Mouse (Mus musculus) heart, embryonic 16.5 days (tissue): Measurements from ENCODE around the gene Zdhhc6. TPM values are rescaled to one million over a fixed set of nuclear protein-coding genes. Genes with fewer than 3 reads are reported as not detected.

Experiments
- ATAC-seq: fragments of 200-750 bp; cut with Nextera tagmentation; replicated peaks from 2 replicates; pipeline ENCODE4 v1.8.0; 2017; ENCODE audit warnings: moderate number of reproducible peaks; ENCODE audit not compliant: insufficient read depth, low FRiP score; ENCODE audit errors: extremely low read depth
- H3K27ac ChIP-seq: fragments of 300-500 bp; sonication (generic); 2 replicates; pipeline ENCODE4 v1.5.1; 2014; ENCODE audit warnings: mild to moderate bottlenecking, low read length, control low read depth, moderate library complexity
- H3K27me3 ChIP-seq: fragments of 300-500 bp; sonication (generic); 2 replicates; pipeline ENCODE4 v1.6.1; 2014; ENCODE audit warnings: low read length, mixed read lengths; ENCODE audit not compliant: control insufficient read depth, insufficient read depth
- H3K36me3 ChIP-seq: fragments of 300-500 bp; sonication (generic); 2 replicates; pipeline ENCODE4 v1.6.1; 2014; ENCODE audit not compliant: control insufficient read depth, insufficient read depth
- H3K4me1 ChIP-seq: fragments of 300-500 bp; sonication (generic); 2 replicates; pipeline ENCODE4 v1.6.1; 2014; ENCODE audit warnings: low read length, mixed read lengths; ENCODE audit not compliant: control insufficient read depth, insufficient read depth
- H3K4me2 ChIP-seq: fragments of 300-500 bp; sonication (generic); 2 replicates; pipeline ENCODE4 v1.6.1; 2014; ENCODE audit warnings: low read depth, mild to moderate bottlenecking, control low read depth, low read length
- H3K4me3 ChIP-seq: fragments of 300-500 bp; sonication (generic); 2 replicates; pipeline ENCODE4 v1.5.1; 2014; ENCODE audit warnings: mild to moderate bottlenecking, control low read depth, low read length
- H3K9ac ChIP-seq: fragments of 300-500 bp; sonication (generic); 2 replicates; pipeline ENCODE4 v1.6.1; 2014; ENCODE audit warnings: low read length, control low read depth
- H3K9me3 ChIP-seq: fragments of 300-500 bp; sonication (generic); replicated peaks from 2 replicates; pipeline ENCODE4 v1.6.1; 2016; ENCODE audit warnings: low read length; ENCODE audit not compliant: control insufficient read depth
- WGBS: fragments of 180-500 bp; shearing (Covaris S2); extraction: QIAGEN DNeasy Blood & Tissue Kit; methylation state at CpG from one replicate; pipeline ENCODE4 v1.1.7; 2014; 5-methylcytosine and 5-hydroxymethylcytosine counted together
- polyA plus RNA-seq: library from polyadenylated mRNA; unstranded; fragments of >200 nt; fragmentation: Nextera tagmentation; extraction: Ambion mirVana; gene quantifications from 2 replicates; pipeline ENCODE4 v1.2.1, GENCODE M21; 2015

Gene Zdhhc6
- polyA plus RNA-seq, 1 experiment from 2014 or later = 73.9 TPM

- no peaks in the 10 kb centered on the region for H3K9me3 ChIP-seq
- no peak overlapping the region for H3K27ac ChIP-seq
- no peak overlapping the region for H3K4me3 ChIP-seq
- no peaks in the 10 kb centered on the region for H3K4me1 ChIP-seq
- WGBS = 58% methylated on average over 3 of the region's 3 CpGs
- peaks cover 23% of the 10 kb centered on the region for H3K36me3 ChIP-seq
- no peak for ATAC-seq
- no peak overlapping the region for H3K9ac ChIP-seq
- H3K27me3 ChIP-seq = no peaks in the 10 kb centered on the region
- H3K4me2 ChIP-seq = no peak overlapping the region
These were observed 39.1 kb downstream of the Zdhhc6 start for GRCm38 (mm10) chr19:55276770-55277169.

DNA sequence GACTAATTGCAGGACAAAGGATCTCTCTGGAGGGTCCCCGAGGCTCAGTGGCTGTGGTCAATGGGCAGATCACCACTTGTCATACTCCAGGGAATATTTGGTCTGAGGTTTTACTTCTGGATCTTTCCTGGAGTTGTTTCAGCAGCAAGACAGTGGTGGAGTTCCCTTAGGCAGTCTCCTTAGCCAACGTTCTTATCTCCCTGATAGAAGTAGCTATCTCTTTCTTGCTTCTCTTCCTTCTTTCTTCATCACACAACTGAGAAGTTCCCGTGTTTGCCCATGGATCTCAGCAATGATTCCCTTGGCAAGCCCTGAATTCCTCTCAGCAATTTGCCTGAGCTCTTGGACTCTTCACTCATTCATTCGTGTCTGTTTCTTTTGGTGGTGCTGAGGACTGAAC lies 39.7 kb downstream of the Zdhhc6 start:
- Histone ChIP-seq H3K9ac (no peak overlapping the region), H3K36me3 (peaks cover 21% of the 10 kb centered on the region), H3K4me1 (peaks cover 4% of the 10 kb centered on the region), H3K27me3 (no peaks in the 10 kb centered on the region), H3K4me3 (no peak overlapping the region), H3K4me2 (no peak overlapping the region), H3K27ac (no peak overlapping the region), H3K9me3 (no peaks in the 10 kb centered on the region)
- no peak for ATAC-seq
- 57% methylated on average over 4 of the region's 4 CpGs for WGBS

DNA sequence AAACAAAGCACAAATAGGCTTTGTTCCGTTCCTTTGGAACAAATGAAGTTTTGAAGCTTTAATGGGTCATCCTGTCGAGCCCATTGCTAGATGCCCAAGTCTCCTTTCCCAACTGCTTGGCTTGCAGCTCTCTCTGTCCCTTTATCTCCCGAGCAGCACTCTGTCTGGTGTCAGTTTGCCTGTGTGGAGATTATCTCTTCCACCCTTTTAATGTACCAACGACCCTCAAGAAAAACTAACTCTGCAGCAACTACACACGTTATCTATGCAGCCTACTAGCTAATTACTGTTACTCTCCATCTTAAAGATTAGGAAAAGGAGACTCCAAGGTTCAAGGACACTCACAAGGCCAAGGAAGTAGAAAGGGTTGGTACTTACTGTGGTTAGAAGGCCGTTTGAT lies 42.5 kb downstream of the Zdhhc6 start:
- H3K4me3 ChIP-seq = no peak overlapping the region
- WGBS = 59% methylated on average over 6 of the region's 6 CpGs

DNA sequence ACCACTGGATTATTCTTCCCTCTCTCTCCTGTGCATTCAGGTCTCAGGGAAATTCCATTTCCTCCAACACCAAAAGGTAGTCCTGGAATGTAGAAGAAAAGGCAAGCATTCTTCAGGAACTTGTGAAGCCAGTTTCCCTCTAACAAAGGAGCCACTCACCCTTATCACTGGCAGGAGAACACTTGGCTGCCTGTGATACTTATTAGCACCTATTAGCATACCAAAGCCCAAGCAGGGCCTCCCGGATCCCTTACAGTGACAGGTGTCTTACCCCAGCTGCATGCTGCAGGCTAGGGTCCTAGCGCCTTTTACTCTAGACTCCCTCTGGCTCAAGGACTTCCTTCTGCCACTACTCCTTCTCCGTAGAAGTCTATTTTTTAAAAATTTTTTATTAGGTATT lies 44.4 kb downstream of the Zdhhc6 start:
- H3K4me1 ChIP-seq = peaks cover 6% of the 10 kb centered on the region
- no peak for ATAC-seq
- H3K27ac ChIP-seq = no peak overlapping the region
- peaks cover 13% of the 10 kb centered on the region; the same call in 1 of the 2 replicates for H3K36me3 ChIP-seq
- H3K9me3 ChIP-seq = no peaks in the 10 kb centered on the region
- 58% methylated on average over 3 of the region's 3 CpGs for WGBS
- H3K4me3 ChIP-seq = no peak overlapping the region
- H3K4me2 ChIP-seq = no peak overlapping the region
- H3K9ac ChIP-seq = no peak overlapping the region
- H3K27me3 ChIP-seq = no peaks in the 10 kb centered on the region

More for the DNA sequence above, 42.5 kb downstream of the Zdhhc6 start:
- no peaks in the 10 kb centered on the region for H3K27me3 ChIP-seq
- peaks cover 6% of the 10 kb centered on the region for H3K4me1 ChIP-seq
- no peak overlapping the region for H3K4me2 ChIP-seq
- H3K9me3 ChIP-seq = no peaks in the 10 kb centered on the region
- H3K9ac ChIP-seq = no peak overlapping the region
- peaks cover 13% of the 10 kb centered on the region; the same call in 1 of the 2 replicates for H3K36me3 ChIP-seq
- ATAC-seq = no peak
- no peak overlapping the region for H3K27ac ChIP-seq

DNA sequence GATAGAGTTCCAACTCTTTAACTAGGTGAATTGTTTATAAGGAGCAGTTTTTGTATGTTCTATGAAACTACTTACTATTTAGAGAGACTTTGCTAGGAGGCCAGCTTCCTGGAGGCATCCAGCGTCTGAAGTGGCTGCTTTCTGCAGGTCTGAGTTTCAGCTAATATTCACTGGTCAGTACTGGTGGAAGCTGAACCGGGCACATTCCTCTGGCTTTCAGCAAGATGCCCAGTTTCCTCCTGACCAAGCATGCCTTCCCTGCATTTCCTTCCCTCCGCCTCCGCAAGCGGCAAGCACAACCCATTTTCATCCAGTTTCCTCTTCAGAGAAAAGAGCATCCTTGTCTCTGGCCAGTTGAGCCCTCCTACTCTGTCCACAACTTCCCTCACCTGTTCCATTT lies 46.8 kb downstream of the Zdhhc6 start:
- peaks cover 13% of the 10 kb centered on the region; the same call in 1 of the 2 replicates for H3K36me3 ChIP-seq
- no peak overlapping the region for H3K4me3 ChIP-seq
- whole genome bisulfite sequencing = 69% methylated on average over 5 of the region's 5 CpGs
- no peak overlapping the region for H3K27ac ChIP-seq
- ATAC-seq = no peak
- no peaks in the 10 kb centered on the region for H3K27me3 ChIP-seq
- peaks cover 6% of the 10 kb centered on the region for H3K4me1 ChIP-seq
- no peaks in the 10 kb centered on the region for H3K9me3 ChIP-seq
- H3K9ac ChIP-seq = no peak overlapping the region
- no peak overlapping the region for H3K4me2 ChIP-seq

GRCm38 (mm10) chr19:55268150-55268549 lies 47.7 kb downstream of the Zdhhc6 start:
- peaks cover 13% of the 10 kb centered on the region; the same call in 1 of the 2 replicates for H3K36me3 ChIP-seq
- no peak overlapping the region for H3K9ac ChIP-seq
- ATAC-seq = no peak
- peaks cover 6% of the 10 kb centered on the region for H3K4me1 ChIP-seq
- WGBS = 63% methylated on average over 3 of the region's 3 CpGs
- H3K4me3 ChIP-seq = no peak overlapping the region
- no peaks in the 10 kb centered on the region for H3K27me3 ChIP-seq
- no peaks in the 10 kb centered on the region for H3K9me3 ChIP-seq
- no peak overlapping the region for H3K27ac ChIP-seq
- H3K4me2 ChIP-seq = no peak overlapping the region

GRCm38 (mm10) chr19:55266786-55267185 lies 49.0 kb downstream of the Zdhhc6 start:
- no peaks in the 10 kb centered on the region for H3K27me3 ChIP-seq
- no peak overlapping the region for H3K27ac ChIP-seq
- no peaks in the 10 kb centered on the region for H3K9me3 ChIP-seq
- peaks cover 10% of the 10 kb centered on the region; the same call in 1 of the 2 replicates for H3K36me3 ChIP-seq
- no peak overlapping the region for H3K4me3 ChIP-seq
- no peak overlapping the region for H3K4me2 ChIP-seq
- WGBS = 82% methylated on average over 3 of the region's 3 CpGs
- no peak for ATAC-seq
- H3K9ac ChIP-seq = no peak overlapping the region
- H3K4me1 ChIP-seq = peaks cover 6% of the 10 kb centered on the region

DNA sequence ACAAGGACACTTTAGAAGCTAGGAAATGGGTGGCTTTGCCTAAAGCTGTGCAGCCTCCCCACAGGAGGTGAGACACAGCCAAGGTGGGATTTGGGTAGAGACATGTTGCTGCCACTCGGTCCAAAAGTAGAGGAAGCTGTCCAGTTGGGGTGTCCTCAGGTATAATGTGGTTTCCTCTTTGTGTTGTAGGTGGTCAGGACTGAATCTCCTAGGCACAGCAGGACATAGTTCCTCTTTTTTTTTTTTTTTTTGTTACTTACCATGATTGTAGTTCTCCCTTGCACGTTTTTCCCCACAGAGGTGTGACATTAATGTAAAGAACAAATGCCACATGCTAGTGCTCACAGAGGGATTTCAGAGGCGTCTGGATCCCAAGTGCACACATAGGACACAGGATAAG lies 50.6 kb downstream of the Zdhhc6 start:
- no peak overlapping the region for H3K27ac ChIP-seq
- peaks cover 5% of the 10 kb centered on the region; the same call in 1 of the 2 replicates for H3K36me3 ChIP-seq
- no peak overlapping the region for H3K9ac ChIP-seq
- no peaks in the 10 kb centered on the region for H3K27me3 ChIP-seq
- H3K4me2 ChIP-seq = no peak overlapping the region
- 0 out of 2 replicates have a peak, but pooled peaks cover 2% of the 10 kb centered on the region for H3K4me1 ChIP-seq
- no peaks in the 10 kb centered on the region for H3K9me3 ChIP-seq
- ATAC-seq = no peak
- WGBS = 65% methylated on average over 3 of the region's 3 CpGs
- no peak overlapping the region for H3K4me3 ChIP-seq

- Histone ChIP-seq H3K36me3 (no peaks in the 10 kb centered on the region), H3K27ac (no peak overlapping the region), H3K4me2 (no peak overlapping the region), H3K4me3 (no peak overlapping the region), H3K27me3 (no peaks in the 10 kb centered on the region), H3K4me1 (no peaks in the 10 kb centered on the region), H3K9me3 (no peaks in the 10 kb centered on the region), H3K9ac (no peak overlapping the region)
- ATAC-seq = no peak
- WGBS = 56% methylated on average over 12 of the region's 12 CpGs
These were observed 55.2 kb downstream of the Zdhhc6 start for GRCm38 (mm10) chr19:55260389-55261184.
